Mouse (Mus musculus) hindbrain, embryonic 14.5 days (tissue): Measurements from ENCODE around the gene Adsl. TPM values are rescaled to one million over a fixed set of nuclear protein-coding genes. Genes with fewer than 3 reads are reported as not detected.
"Not testable (repeated sequence)": the region's sequence is repeated elsewhere in the genome, so short reads cannot be mapped to it uniquely, and the experiment has no call there.

Source experiments
- ATAC-seq: fragments of 200-750 bp; cut with Nextera tagmentation; 2 replicates; pipeline ENCODE4 v1.8.0; 2017; ENCODE audit warnings: moderate number of reproducible peaks, mild to moderate bottlenecking, moderate TSS enrichment, moderate library complexity; ENCODE audit not compliant: low FRiP score
- DNase-seq: peaks from one replicate; pipeline ENCODE4 v3.0.0-alpha.2; 2015; ENCODE audit warnings: low spot score
- H3K27ac ChIP-seq: fragments of 300-500 bp; sonication (generic); 2 replicates; pipeline ENCODE4 v1.5.1; 2014; ENCODE audit warnings: mild to moderate bottlenecking, moderate library complexity
- H3K27me3 ChIP-seq: fragments of 300-500 bp; sonication (generic); 2 replicates; pipeline ENCODE4 v1.6.1; 2014; ENCODE audit warnings: mild to moderate bottlenecking, low read length, mixed read lengths; ENCODE audit not compliant: control insufficient read depth, insufficient read depth
- H3K36me3 ChIP-seq: fragments of 300-500 bp; sonication (generic); replicated peaks from 2 replicates; pipeline ENCODE4 v1.6.1; 2014; ENCODE audit not compliant: control insufficient read depth, insufficient read depth
- H3K4me1 ChIP-seq: fragments of 300-500 bp; sonication (generic); replicated peaks from 2 replicates; pipeline ENCODE4 v1.6.1; 2014; ENCODE audit warnings: antibody characterized with exemption, low read length, mixed read lengths; ENCODE audit not compliant: control insufficient read depth, insufficient read depth
- H3K4me2 ChIP-seq: fragments of 300-500 bp; sonication (generic); replicated peaks from 2 replicates; pipeline ENCODE4 v1.6.1; 2014; ENCODE audit warnings: mild to moderate bottlenecking, moderate library complexity
- H3K4me3 ChIP-seq: fragments of 300-500 bp; sonication (generic); replicated peaks from 2 replicates; pipeline ENCODE4 v1.5.1; 2014; ENCODE audit warnings: mild to moderate bottlenecking, low read length
- H3K9ac ChIP-seq: fragments of 300-500 bp; sonication (generic); 2 replicates; pipeline ENCODE4 v1.6.1; 2014
- H3K9me3 ChIP-seq: fragments of 300-500 bp; sonication (generic); 2 replicates; pipeline ENCODE4 v1.6.1; 2016; ENCODE audit warnings: low read length; ENCODE audit not compliant: control insufficient read depth
- WGBS: fragments of 180-500 bp; shearing (Covaris S2); extraction: QIAGEN DNeasy Blood & Tissue Kit; methylation state at CpG from one replicate; pipeline ENCODE4 v1.1.7; 2014; 5-methylcytosine and 5-hydroxymethylcytosine counted together
- polyA plus RNA-seq: library from polyadenylated mRNA; unstranded; fragments of >200 nt; fragmentation: Nextera tagmentation; extraction: Ambion mirVana; gene quantifications from 2 replicates; pipeline ENCODE4 v1.2.1, GENCODE M21; 2014

Adsl gene
- polyA plus RNA-seq, 1 experiment from 2014 or later, result 105 TPM

GRCm38 (mm10) chr15:80916621-80917020 lies 31.7 kb upstream of the Adsl start:
- peaks cover 96% of the 10 kb centered on the region for H3K36me3 ChIP-seq
- H3K9ac ChIP-seq, result no peak overlapping the region
- H3K27me3 ChIP-seq, result no peaks in the 10 kb centered on the region
- H3K27ac ChIP-seq, result no peak overlapping the region
- H3K4me2 ChIP-seq, result no peak overlapping the region
- 93% methylated on average over 7 of the region's 7 CpGs for WGBS
- no peak overlapping the region for H3K4me3 ChIP-seq
- no peaks in the 10 kb centered on the region for H3K9me3 ChIP-seq
- DNase-seq (no peak), ATAC-seq (no peak)
- H3K4me1 ChIP-seq, result no peaks in the 10 kb centered on the region

- 97% methylated on average over 3 of the region's 3 CpGs for WGBS
- ATAC-seq (no peak), DNase-seq (no peak)
- peaks cover 93% of the 10 kb centered on the region for H3K36me3 ChIP-seq
- no peak overlapping the region for H3K4me3 ChIP-seq
- H3K9ac ChIP-seq, result no peak overlapping the region
- H3K27ac ChIP-seq, result no peak overlapping the region
- H3K4me2 ChIP-seq, result no peak overlapping the region
- H3K9me3 ChIP-seq, result no peaks in the 10 kb centered on the region
- H3K27me3 ChIP-seq, result no peaks in the 10 kb centered on the region
- no peaks in the 10 kb centered on the region for H3K4me1 ChIP-seq
These were observed 27.9 kb upstream of the Adsl start for GRCm38 (mm10) chr15:80920346-80920745.

- no peak overlapping the region for H3K4me2 ChIP-seq
- H3K4me3 ChIP-seq, result no peak overlapping the region
- no peaks in the 10 kb centered on the region for H3K4me1 ChIP-seq
- ATAC-seq (no peak), DNase-seq (no peak)
- H3K36me3 ChIP-seq, result peaks cover 91% of the 10 kb centered on the region
- no peak overlapping the region for H3K27ac ChIP-seq
- WGBS, result 86% methylated on average over 4 of the region's 4 CpGs
- no peak overlapping the region for H3K9ac ChIP-seq
- no peaks in the 10 kb centered on the region for H3K27me3 ChIP-seq
- no peaks in the 10 kb centered on the region for H3K9me3 ChIP-seq
These were observed 26.5 kb upstream of the Adsl start for GRCm38 (mm10) chr15:80921781-80922180.

GRCm38 (mm10) chr15:80924211-80924610 lies 24.1 kb upstream of the Adsl start:
- Histone ChIP-seq H3K27ac (no peak overlapping the region), H3K36me3 (peaks cover 92% of the 10 kb centered on the region), H3K4me1 (no peaks in the 10 kb centered on the region), H3K4me3 (no peak overlapping the region), H3K4me2 (no peak overlapping the region), H3K27me3 (no peaks in the 10 kb centered on the region), H3K9me3 (no peaks in the 10 kb centered on the region), H3K9ac (no peak overlapping the region)
- 96% methylated on average over 2 of the region's 2 CpGs for WGBS
- ATAC-seq, result no peak
- DNase-seq, result no peak

- no peaks in the 10 kb centered on the region for H3K27me3 ChIP-seq
- no peak overlapping the region for H3K27ac ChIP-seq
- ATAC-seq, result no peak
- 83% methylated on average over 20 of the region's 20 CpGs for WGBS
- no peak overlapping the region for H3K4me3 ChIP-seq
- no peak overlapping the region for H3K4me2 ChIP-seq
- H3K9ac ChIP-seq, result no peak overlapping the region
- no peak for DNase-seq
- H3K4me1 ChIP-seq, result no peaks in the 10 kb centered on the region
- H3K9me3 ChIP-seq, result no peaks in the 10 kb centered on the region
- peaks cover 89% of the 10 kb centered on the region for H3K36me3 ChIP-seq
These were observed 19.4 kb upstream of the Adsl start for GRCm38 (mm10) chr15:80928811-80929355.

GRCm38 (mm10) chr15:80930048-80930571 lies 18.2 kb upstream of the Adsl start:
- DNase-seq (no peak), ATAC-seq (no peak)
- Histone ChIP-seq H3K9me3 (no peaks in the 10 kb centered on the region), H3K27ac (no peak overlapping the region), H3K9ac (no peak overlapping the region), H3K36me3 (peaks cover 87% of the 10 kb centered on the region), H3K4me1 (no peaks in the 10 kb centered on the region), H3K27me3 (no peaks in the 10 kb centered on the region), H3K4me2 (no peak overlapping the region), H3K4me3 (no peak overlapping the region)
- WGBS, result 32% methylated on average over 14 of the region's 16 CpGs

GRCm38 (mm10) chr15:80930676-80931320 lies 17.5 kb upstream of the Adsl start:
- not testable (repeated sequence) for DNase-seq, H3K9ac ChIP-seq, H3K4me3 ChIP-seq, H3K27me3 ChIP-seq, H3K27ac ChIP-seq, H3K4me2 ChIP-seq, ATAC-seq, H3K9me3 ChIP-seq, H3K4me1 ChIP-seq
- H3K36me3 ChIP-seq, result peaks cover 82% of the 10 kb centered on the region
- 93% methylated on average over 23 of the region's 23 CpGs for WGBS

GRCm38 (mm10) chr15:80931345-80931960 lies 16.8 kb upstream of the Adsl start:
- Histone ChIP-seq H3K27me3 (no peaks in the 10 kb centered on the region), H3K36me3 (peaks cover 78% of the 10 kb centered on the region), H3K9me3 (no peaks in the 10 kb centered on the region), H3K4me2 (no peak overlapping the region), H3K9ac (no peak overlapping the region), H3K4me1 (no peaks in the 10 kb centered on the region), H3K27ac (no peak overlapping the region), H3K4me3 (no peak overlapping the region)
- ATAC-seq (no peak), DNase-seq (no peak)
- WGBS, result 95% methylated on average over 9 of the region's 9 CpGs

- Histone ChIP-seq H3K4me3 (no peak overlapping the region), H3K4me2 (no peak overlapping the region), H3K4me1 (no peaks in the 10 kb centered on the region), H3K9ac (no peak overlapping the region), H3K27ac (no peak overlapping the region), H3K36me3 (peaks cover 58% of the 10 kb centered on the region), H3K9me3 (no peaks in the 10 kb centered on the region), H3K27me3 (no peaks in the 10 kb centered on the region)
- ATAC-seq (no peak), DNase-seq (no peak)
- 96% methylated on average over 5 of the region's 5 CpGs for WGBS
These were observed 13.4 kb upstream of the Adsl start for GRCm38 (mm10) chr15:80934841-80935240.
